Mouse (Mus musculus): ENCODE results near the gene Acod1. TPM values are rescaled to one million over a fixed set of nuclear protein-coding genes. Genes with fewer than 3 reads are reported as not detected.
A peak's percentile ranks its signal among the peaks of the same experiment; 100 is the strongest.

Gene Acod1
- total and polyA plus RNA-seq, 2 experiments from 2014 or later: not detected

DNA sequence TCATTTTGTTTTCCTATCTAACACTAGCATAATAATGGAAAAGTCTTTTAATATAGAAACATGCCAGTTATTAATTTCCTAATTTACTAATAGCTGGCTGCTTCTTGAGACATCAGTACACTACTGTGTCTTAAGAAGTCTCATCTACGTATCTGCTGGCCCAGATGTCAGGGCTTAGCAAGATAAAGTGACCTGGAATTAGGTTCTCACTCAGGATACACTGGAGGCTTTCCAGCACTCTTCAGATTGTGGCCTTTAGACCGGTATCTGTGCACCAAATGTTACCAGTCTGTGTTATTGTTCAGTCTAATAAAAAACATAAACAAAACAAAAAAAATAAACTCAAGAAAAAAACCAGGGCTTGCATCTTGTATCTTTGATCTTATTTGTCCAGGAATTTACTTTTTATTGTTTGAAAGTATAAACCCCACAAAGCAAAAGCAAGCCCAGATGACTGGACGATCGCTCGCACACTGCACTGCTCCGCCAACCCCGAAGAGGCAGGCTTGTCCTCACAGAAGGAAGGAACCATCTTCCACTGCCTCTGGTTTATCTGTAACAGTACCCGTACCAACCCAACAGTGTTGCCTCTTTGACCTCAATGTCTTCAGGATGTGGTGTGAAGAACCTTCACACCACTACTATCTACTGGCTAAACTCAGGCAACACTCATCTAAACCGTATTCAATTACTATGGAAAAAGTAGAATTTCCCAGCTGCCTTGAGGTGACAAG is 30.7 kb downstream of the Acod1 start:
- Histone ChIP-seq H3K36me3 (ENCODE audit: insufficient read depth, low read length) (peaks cover 8% of the 10 kb centered on the region), H3K9ac (replicated peaks; ENCODE audit: low read length, poor library complexity, severe bottlenecking) (no peak overlapping the region), H3K27me3 (ENCODE audit: insufficient read depth, low read length) (no peaks in the 10 kb centered on the region), H3K4me3 (ENCODE audit: low read depth, low read length) (no peak overlapping the region), H3K27ac (ENCODE audit: low read depth, low read length) (no peak overlapping the region), H3K4me1 (ENCODE audit: insufficient read depth, low read length) (no peaks in the 10 kb centered on the region), H3K9me3 (ENCODE audit: low read length) (no peaks in the 10 kb centered on the region), H3K4me2 (ENCODE audit: low read depth, low read length, poor library complexity, severe bottlenecking) (no peak overlapping the region)
- DNase-seq (ENCODE audit: low spot score) (no peak), ATAC-seq (ENCODE audit: low FRiP score) (no peak)
- no peak for TF ChIP-seq CTCF (IDR thresholded peaks at IDR 0.05)
- 90% methylated on average over 9 of the region's 9 CpGs for WGBS

GRCm38 (mm10) chr14:103078006-103078912 is 31.5 kb downstream of the Acod1 start:
- no peak for ATAC-seq (ENCODE audit: low FRiP score)
- Histone ChIP-seq H3K4me2 (ENCODE audit: low read depth, low read length, poor library complexity, severe bottlenecking) (no peak overlapping the region), H3K4me3 (ENCODE audit: low read depth, low read length) (no peak overlapping the region), H3K4me1 (ENCODE audit: insufficient read depth, low read length) (no peaks in the 10 kb centered on the region), H3K9ac (replicated peaks; ENCODE audit: low read length, poor library complexity, severe bottlenecking) (no peak overlapping the region), H3K9me3 (ENCODE audit: low read length) (no peaks in the 10 kb centered on the region), H3K36me3 (ENCODE audit: insufficient read depth, low read length) (peaks cover 7% of the 10 kb centered on the region; the same call in 1 of the 2 replicates), H3K27ac (ENCODE audit: low read depth, low read length) (no peak overlapping the region), H3K27me3 (ENCODE audit: insufficient read depth, low read length) (no peaks in the 10 kb centered on the region)
- 87% methylated on average over 16 of the region's 16 CpGs for WGBS
- TF ChIP-seq CTCF (IDR thresholded peaks at IDR 0.05): no peak
- DNase-seq (ENCODE audit: low spot score): no peak

- ATAC-seq (ENCODE audit: low FRiP score): no peak
- no peak overlapping the region for H3K9ac ChIP-seq (replicated peaks; ENCODE audit: low read length, poor library complexity, severe bottlenecking)
- no peaks in the 10 kb centered on the region for H3K4me1 ChIP-seq (ENCODE audit: insufficient read depth, low read length)
- DNase-seq (ENCODE audit: low spot score): peak; percentile 45
- WGBS: 85% methylated on average over 9 of the region's 9 CpGs
- no peak for TF ChIP-seq CTCF (IDR thresholded peaks at IDR 0.05)
- no peak overlapping the region for H3K27ac ChIP-seq (ENCODE audit: low read depth, low read length)
- no peaks in the 10 kb centered on the region for H3K9me3 ChIP-seq (ENCODE audit: low read length)
- peaks cover 6% of the 10 kb centered on the region; the same call in 1 of the 2 replicates for H3K36me3 ChIP-seq (ENCODE audit: insufficient read depth, low read length)
- no peaks in the 10 kb centered on the region for H3K27me3 ChIP-seq (ENCODE audit: insufficient read depth, low read length)
- no peak overlapping the region for H3K4me3 ChIP-seq (ENCODE audit: low read depth, low read length)
- H3K4me2 ChIP-seq (ENCODE audit: low read depth, low read length, poor library complexity, severe bottlenecking): no peak overlapping the region
Measured at GRCm38 (mm10) chr14:103079209-103079977, 32.6 kb downstream of the Acod1 start.

- DNase-seq (ENCODE audit: low spot score): no peak
- peaks cover 25% of the 10 kb centered on the region for H3K36me3 ChIP-seq (ENCODE audit: insufficient read depth, low read length)
- H3K27me3 ChIP-seq (ENCODE audit: insufficient read depth, low read length): no peaks in the 10 kb centered on the region
- H3K4me3 ChIP-seq (ENCODE audit: low read depth, low read length): no peak overlapping the region
- H3K4me1 ChIP-seq (ENCODE audit: insufficient read depth, low read length): no peaks in the 10 kb centered on the region
- ATAC-seq (ENCODE audit: low FRiP score): no peak
- WGBS: 81% methylated on average over 1 of the region's 1 CpGs
- no peak overlapping the region for H3K4me2 ChIP-seq (ENCODE audit: low read depth, low read length, poor library complexity, severe bottlenecking)
- H3K27ac ChIP-seq (ENCODE audit: low read depth, low read length): no peak overlapping the region
- H3K9ac ChIP-seq (replicated peaks; ENCODE audit: low read length, poor library complexity, severe bottlenecking): no peak overlapping the region
- H3K9me3 ChIP-seq (ENCODE audit: low read length): no peaks in the 10 kb centered on the region
- TF ChIP-seq CTCF (IDR thresholded peaks at IDR 0.05): no peak
Measured at GRCm38 (mm10) chr14:103085840-103086533, 39.2 kb downstream of the Acod1 start.

- H3K27ac ChIP-seq (ENCODE audit: low read depth, low read length): no peak overlapping the region
- no peak for TF ChIP-seq CTCF (IDR thresholded peaks at IDR 0.05)
- H3K9ac ChIP-seq (replicated peaks; ENCODE audit: low read length, poor library complexity, severe bottlenecking): no peak overlapping the region
- 94% methylated on average over 4 of the region's 4 CpGs for WGBS
- no peak for ATAC-seq (ENCODE audit: low FRiP score)
- H3K4me1 ChIP-seq (ENCODE audit: insufficient read depth, low read length): no peaks in the 10 kb centered on the region
- no peak overlapping the region for H3K4me2 ChIP-seq (ENCODE audit: low read depth, low read length, poor library complexity, severe bottlenecking)
- H3K27me3 ChIP-seq (ENCODE audit: insufficient read depth, low read length): no peaks in the 10 kb centered on the region
- H3K4me3 ChIP-seq (ENCODE audit: low read depth, low read length): no peak overlapping the region
- no peak for DNase-seq (ENCODE audit: low spot score)
- peaks cover 32% of the 10 kb centered on the region for H3K36me3 ChIP-seq (ENCODE audit: insufficient read depth, low read length)
- no peaks in the 10 kb centered on the region for H3K9me3 ChIP-seq (ENCODE audit: low read length)
Measured at GRCm38 (mm10) chr14:103086671-103087324, 40.0 kb downstream of the Acod1 start.
